Mouse (Mus musculus): Measurements from ENCODE around the gene Rpap1.

DNA sequence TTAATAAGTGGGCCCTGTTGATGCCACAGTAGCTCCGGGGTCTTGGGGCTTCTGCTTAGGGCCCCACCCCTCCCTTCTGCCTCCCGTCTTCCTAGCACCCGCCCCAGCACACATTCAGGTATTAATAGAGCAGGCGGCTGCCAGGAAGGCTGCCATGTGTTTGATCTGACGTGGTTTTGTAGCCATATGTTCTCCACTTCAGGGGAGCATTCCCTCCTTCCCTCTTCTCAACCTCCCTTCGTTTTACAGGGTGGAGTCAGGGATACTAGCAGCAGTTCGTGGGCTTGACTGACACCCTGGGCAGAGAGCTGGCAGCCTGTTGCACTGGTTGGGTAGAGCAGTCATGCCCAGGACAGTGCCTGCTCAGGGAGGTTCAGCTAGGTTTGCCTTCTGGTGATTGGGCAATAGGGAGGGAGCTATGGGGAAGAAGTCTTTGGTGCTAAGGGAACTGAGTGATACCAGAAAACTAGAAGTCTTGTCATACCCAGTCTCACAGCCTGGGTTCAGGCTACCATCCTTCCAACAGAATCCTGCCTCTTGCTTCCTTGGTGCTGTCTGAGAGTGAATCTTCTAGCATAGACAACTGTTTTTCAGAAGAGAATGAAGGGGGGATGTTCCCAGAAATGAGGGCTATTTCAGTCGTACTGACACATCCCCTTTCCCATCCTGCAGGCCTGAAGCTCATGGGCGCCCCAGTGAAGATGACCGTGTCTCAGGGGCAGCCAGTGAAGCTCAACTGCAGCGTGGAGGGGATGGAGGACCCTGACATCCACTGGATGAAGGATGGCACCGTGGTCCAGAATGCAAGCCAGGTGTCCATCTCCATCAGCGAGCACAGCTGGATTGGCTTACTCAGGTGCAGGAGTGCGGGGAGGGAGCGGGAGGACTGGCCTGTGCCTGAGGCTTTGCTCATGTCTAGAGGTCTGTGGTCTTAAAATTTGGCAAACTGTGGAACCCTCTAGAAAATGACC is 13.8 kb upstream of the Rpap1 start:
- TF ChIP-seq EP300 (IDR thresholded peaks at IDR 0.05; ENCODE audit: low read depth) (no peak), CTCF (IDR thresholded peaks at IDR 0.05; ENCODE audit: low read depth) (no peak)

All from heart, postnatal 0 days (tissue).